Mouse (Mus musculus) lung, postnatal 25 days (tissue): ENCODE results near the gene Clrn2.

Experiments
- DNase-seq: peaks from one replicate; pipeline ENCODE4 v3.0.0; 2022; ENCODE audit warnings: low spot score

Gene Clrn2

GRCm38 (mm10) chr5:45449831-45450716 lies 3.5 kb upstream of the Clrn2 start, which contains the start of gene Qdpr:
Qdpr (minus strand) TSS chr5:45450236.
- peak; percentile 98 for DNase-seq

GRCm38 (mm10) chr5:45454456-45454855 lies 905 bp downstream of the Clrn2 start:
- DNase-seq, result no peak

- DNase-seq, result peak; percentile 68
Observed at GRCm38 (mm10) chr5:45472880-45473450, 19.4 kb downstream of the Clrn2 start.

- DNase-seq, result no peak
Observed at GRCm38 (mm10) chr5:45473521-45473920, 20.0 kb downstream of the Clrn2 start.

- DNase-seq, result peak; percentile 65
Observed at GRCm38 (mm10) chr5:45474215-45474614, 20.7 kb downstream of the Clrn2 start.

- DNase-seq, result no peak
Observed at GRCm38 (mm10) chr5:45474758-45475157, 21.2 kb downstream of the Clrn2 start.

GRCm38 (mm10) chr5:45475771-45476170 lies 22.2 kb downstream of the Clrn2 start:
- DNase-seq, result no peak

GRCm38 (mm10) chr5:45476288-45476687 lies 22.7 kb downstream of the Clrn2 start:
- DNase-seq, result no peak

- no peak for DNase-seq
Observed at GRCm38 (mm10) chr5:45477601-45478000, 24.1 kb downstream of the Clrn2 start.

GRCm38 (mm10) chr5:45480066-45480465 lies 26.5 kb downstream of the Clrn2 start:
- no peak for DNase-seq

GRCm38 (mm10) chr5:45481125-45481524 lies 27.6 kb downstream of the Clrn2 start:
- no peak for DNase-seq

GRCm38 (mm10) chr5:45482607-45483006 lies 29.1 kb downstream of the Clrn2 start:
- DNase-seq, result peak; percentile 12

GRCm38 (mm10) chr5:45483654-45484053 lies 30.1 kb downstream of the Clrn2 start:
- no peak for DNase-seq

GRCm38 (mm10) chr5:45491776-45492175 lies 38.2 kb downstream of the Clrn2 start:
- DNase-seq, result no peak

- peak; percentile 99 for DNase-seq
Observed at GRCm38 (mm10) chr5:45493191-45494092, 39.9 kb downstream of the Clrn2 start, which contains the start of gene Lap3. Lap3 (plus strand) TSS chr5:45493374.

- peak; percentile 14 for DNase-seq
Observed at GRCm38 (mm10) chr5:45494093-45494755, 40.7 kb downstream of the Clrn2 start.

GRCm38 (mm10) chr5:45495429-45495975 lies 42.0 kb downstream of the Clrn2 start:
- peak; percentile 57 for DNase-seq

GRCm38 (mm10) chr5:45496042-45496441 lies 42.5 kb downstream of the Clrn2 start:
- no peak for DNase-seq

GRCm38 (mm10) chr5:45496479-45496878 lies 42.9 kb downstream of the Clrn2 start:
- DNase-seq, result no peak

- DNase-seq, result no peak
Observed at GRCm38 (mm10) chr5:45496930-45497550, 43.5 kb downstream of the Clrn2 start.

- no peak for DNase-seq
Observed at GRCm38 (mm10) chr5:45497564-45497963, 44.0 kb downstream of the Clrn2 start.
